Mouse (Mus musculus) embryonic facial prominence, embryonic 13.5 days (tissue): ENCODE measurements around the gene Pecr. TPM values are rescaled to one million over a fixed set of nuclear protein-coding genes. Genes with fewer than 3 reads are reported as not detected.
"Not testable (repeated sequence)": the region's sequence is repeated elsewhere in the genome, so short reads cannot be mapped to it uniquely, and the experiment has no call there.

ENCODE experiments used
- ATAC-seq: fragments of 200-750 bp; cut with Nextera tagmentation; 2 replicates; pipeline ENCODE4 v1.8.0; 2017; ENCODE audit warnings: low read depth; ENCODE audit not compliant: insufficient number of reproducible peaks, insufficient read depth, low FRiP score, low TSS enrichment
- H3K27ac ChIP-seq: fragments of 300-500 bp; sonication (generic); 2 replicates; pipeline ENCODE4 v1.5.1; 2015; ENCODE audit warnings: moderate library complexity, mild to moderate bottlenecking, inconsistent platforms
- H3K27me3 ChIP-seq: fragments of 300-500 bp; sonication (generic); 2 replicates; pipeline ENCODE4 v1.6.1; 2015; ENCODE audit warnings: mild to moderate bottlenecking, inconsistent platforms
- H3K36me3 ChIP-seq: fragments of 300-500 bp; sonication (generic); 2 replicates; pipeline ENCODE4 v1.6.1; 2015; ENCODE audit warnings: mild to moderate bottlenecking, inconsistent platforms
- H3K4me1 ChIP-seq: fragments of 300-500 bp; sonication (generic); 2 replicates; pipeline ENCODE4 v1.6.1; 2015; ENCODE audit warnings: inconsistent platforms
- H3K4me2 ChIP-seq: fragments of 300-500 bp; sonication (generic); 2 replicates; pipeline ENCODE4 v1.6.1; 2015; ENCODE audit warnings: moderate library complexity, mild to moderate bottlenecking, inconsistent platforms
- H3K4me3 ChIP-seq: fragments of 300-500 bp; sonication (generic); 2 replicates; pipeline ENCODE4 v1.5.1; 2015; ENCODE audit warnings: mild to moderate bottlenecking, inconsistent platforms
- H3K9ac ChIP-seq: fragments of 300-500 bp; sonication (generic); 2 replicates; pipeline ENCODE4 v1.6.1; 2015; ENCODE audit warnings: mild to moderate bottlenecking, inconsistent platforms
- H3K9me3 ChIP-seq: fragments of 300-500 bp; sonication (generic); 2 replicates; pipeline ENCODE4 v1.6.1; 2016; ENCODE audit warnings: inconsistent platforms
- WGBS: fragments of 180-500 bp; shearing (Covaris S2); methylation state at CpG from one replicate; pipeline ENCODE4 v1.1.7; 2015; ENCODE audit warnings: mixed read lengths; 5-methylcytosine and 5-hydroxymethylcytosine counted together
- polyA plus RNA-seq: library from polyadenylated mRNA; unstranded; fragments of >200 nt; fragmentation: Nextera tagmentation; extraction: Ambion mirVana; gene quantifications from 2 replicates; pipeline ENCODE4 v1.2.1, GENCODE M21; 2015

Gene Pecr
- polyA plus RNA-seq, 1 experiment from 2014 or later: 43.1 TPM

GRCm38 (mm10) chr1:72244317-72245036 lies 39.6 kb downstream of the Pecr start:
- Histone ChIP-seq H3K27ac (peak overlapping the region; percentile 99), H3K4me2 (peak overlapping the region; percentile 57), H3K9ac (no peak overlapping the region), H3K27me3 (no peaks in the 10 kb centered on the region), H3K4me3 (peak overlapping the region; percentile 47), H3K9me3 (no peaks in the 10 kb centered on the region), H3K4me1 (no peaks in the 10 kb centered on the region), H3K36me3 (no peaks in the 10 kb centered on the region)
- under 1% methylated on average over 12 of the region's 12 CpGs for WGBS
- peak; percentile 85 for ATAC-seq

GRCm38 (mm10) chr1:72243656-72244316 lies 40.3 kb downstream of the Pecr start:
- H3K4me2 ChIP-seq: peak overlapping the region; percentile 57
- H3K4me3 ChIP-seq: peak overlapping the region; percentile 47
- no peaks in the 10 kb centered on the region for H3K9me3 ChIP-seq
- H3K36me3 ChIP-seq: no peaks in the 10 kb centered on the region
- H3K27me3 ChIP-seq: no peaks in the 10 kb centered on the region
- H3K9ac ChIP-seq: peak overlapping the region; percentile 86
- no peaks in the 10 kb centered on the region for H3K4me1 ChIP-seq
- under 1% methylated on average over 47 of the region's 47 CpGs for WGBS
- peak overlapping the region; percentile 99 for H3K27ac ChIP-seq
- ATAC-seq: peak; percentile 93

- Histone ChIP-seq H3K27me3 (no peaks in the 10 kb centered on the region), H3K9ac (no peak overlapping the region), H3K4me2 (no peak overlapping the region), H3K4me1 (peaks cover 9% of the 10 kb centered on the region), H3K4me3 (no peak overlapping the region), H3K36me3 (no peaks in the 10 kb centered on the region), H3K27ac (no peak overlapping the region), H3K9me3 (no peaks in the 10 kb centered on the region)
- WGBS: 89% methylated on average over 5 of the region's 5 CpGs
- ATAC-seq: no peak
Observed at GRCm38 (mm10) chr1:72242581-72243143, 41.5 kb downstream of the Pecr start.

GRCm38 (mm10) chr1:72239113-72239512 lies 45.0 kb downstream of the Pecr start:
- not testable (repeated sequence) for H3K4me2 ChIP-seq, H3K9ac ChIP-seq, H3K27ac ChIP-seq, H3K9me3 ChIP-seq, H3K36me3 ChIP-seq, ATAC-seq, H3K4me3 ChIP-seq, H3K27me3 ChIP-seq
- 83% methylated on average over 3 of the region's 3 CpGs for WGBS
- peaks cover 15% of the 10 kb centered on the region for H3K4me1 ChIP-seq

- H3K4me3 ChIP-seq: no peak overlapping the region
- H3K27ac ChIP-seq: no peak overlapping the region; the same call in 1 of the 2 replicates
- no peaks in the 10 kb centered on the region for H3K36me3 ChIP-seq
- peaks cover 7% of the 10 kb centered on the region for H3K27me3 ChIP-seq
- H3K4me1 ChIP-seq: peaks cover 15% of the 10 kb centered on the region
- WGBS: 55% methylated on average over 10 of the region's 10 CpGs
- H3K9me3 ChIP-seq: no peaks in the 10 kb centered on the region
- peak overlapping the region; percentile 52 for H3K4me2 ChIP-seq
- no peak for ATAC-seq
- H3K9ac ChIP-seq: 0 out of 2 replicates have a peak overlapping the region, but pooled peaks have one; percentile 27
Observed at GRCm38 (mm10) chr1:72238016-72238580, 46.0 kb downstream of the Pecr start.

GRCm38 (mm10) chr1:72237007-72237775 lies 46.9 kb downstream of the Pecr start:
- no peaks in the 10 kb centered on the region for H3K36me3 ChIP-seq
- no peaks in the 10 kb centered on the region for H3K9me3 ChIP-seq
- WGBS: 4% methylated on average over 13 of the region's 13 CpGs
- no peak overlapping the region for H3K27ac ChIP-seq
- H3K4me2 ChIP-seq: peak overlapping the region; percentile 52
- H3K9ac ChIP-seq: no peak overlapping the region
- H3K4me3 ChIP-seq: peak overlapping the region; percentile 28
- H3K27me3 ChIP-seq: peaks cover 10% of the 10 kb centered on the region
- peak; percentile 22; the same call in 1 of the 2 replicates for ATAC-seq
- peaks cover 15% of the 10 kb centered on the region for H3K4me1 ChIP-seq

GRCm38 (mm10) chr1:72236363-72237006 lies 47.6 kb downstream of the Pecr start:
- H3K36me3 ChIP-seq, H3K9me3 ChIP-seq: not testable (repeated sequence)
- peaks cover 10% of the 10 kb centered on the region for H3K27me3 ChIP-seq
- peak overlapping the region; percentile 69 for H3K4me2 ChIP-seq
- H3K4me1 ChIP-seq: peaks cover 15% of the 10 kb centered on the region
- under 1% methylated on average over 37 of the region's 50 CpGs for WGBS
- peak overlapping the region; percentile 58 for H3K4me3 ChIP-seq
- peak overlapping the region; percentile 72 for H3K9ac ChIP-seq
- peak overlapping the region; percentile 90 for H3K27ac ChIP-seq
- peak; percentile 78 for ATAC-seq

- H3K4me2 ChIP-seq, H3K36me3 ChIP-seq, H3K9ac ChIP-seq, H3K9me3 ChIP-seq, ATAC-seq, H3K4me1 ChIP-seq, H3K27ac ChIP-seq, H3K4me3 ChIP-seq: not testable (repeated sequence)
- H3K27me3 ChIP-seq: peaks cover 10% of the 10 kb centered on the region
- 79% methylated on average over 10 of the region's 10 CpGs for WGBS
Observed at GRCm38 (mm10) chr1:72232592-72232991, 51.5 kb downstream of the Pecr start.

- H3K27ac ChIP-seq: no peak overlapping the region
- WGBS: 29% methylated on average over 3 of the region's 3 CpGs
- no peak overlapping the region for H3K4me3 ChIP-seq
- peaks cover 21% of the 10 kb centered on the region for H3K27me3 ChIP-seq
- no peaks in the 10 kb centered on the region for H3K9me3 ChIP-seq
- no peak overlapping the region for H3K4me2 ChIP-seq
- ATAC-seq: no peak
- H3K9ac ChIP-seq: no peak overlapping the region
- no peaks in the 10 kb centered on the region for H3K4me1 ChIP-seq
- no peaks in the 10 kb centered on the region for H3K36me3 ChIP-seq
Observed at GRCm38 (mm10) chr1:72228974-72229373, 55.1 kb downstream of the Pecr start.

GRCm38 (mm10) chr1:72227546-72227945 lies 56.6 kb downstream of the Pecr start:
- no peak for ATAC-seq
- Histone ChIP-seq H3K9ac (no peak overlapping the region), H3K36me3 (no peaks in the 10 kb centered on the region)

More at GRCm38 (mm10) chr1:72227546-72227945, 56.6 kb downstream of the Pecr start:
- Histone ChIP-seq H3K9me3 (no peaks in the 10 kb centered on the region), H3K4me1 (no peaks in the 10 kb centered on the region), H3K27me3 (peaks cover 29% of the 10 kb centered on the region), H3K4me2 (no peak overlapping the region), H3K4me3 (no peak overlapping the region), H3K27ac (no peak overlapping the region)
- 88% methylated on average over 5 of the region's 5 CpGs for WGBS
